Mouse (Mus musculus): ENCODE measurements around the gene Fnd3c2. TPM values are rescaled to one million over a fixed set of nuclear protein-coding genes. Genes with fewer than 3 reads are reported as not detected.

The Fnd3c2 gene
- polyA plus RNA-seq (2012; rRNA removed), result not detected in 2 replicates

GRCm38 (mm10) chrX:106255276-106255675 is at the start of gene Fnd3c2:
Fnd3c2 (minus strand) TSS chrX:106255376.

GRCm38 (mm10) chrX:106221058-106221457 is 34.1 kb downstream of the Fnd3c2 start, which contains the start of gene Taf9b:
Taf9b (minus strand) TSS chrX:106221158.

GRCm38 (mm10) chrX:106186713-106187649 is 68.2 kb downstream of the Fnd3c2 start, which contains the start of gene Pgk1:
Pgk1 (plus strand) TSS chrX:106187100.

Other genes starting within 250 kb of the Fnd3c2 start
- 3.4 and 3.7 TPM in 2 replicates for gene Magt1, start 243.5 kb downstream of the Fnd3c2 start, polyA plus RNA-seq (2012; rRNA removed)
- gene Cox7b, start 239.7 kb downstream of the Fnd3c2 start, polyA plus RNA-seq (2012; rRNA removed), result 63.0 and 160 TPM in 2 replicates
- gene Atp7a, start 228.1 kb downstream of the Fnd3c2 start, polyA plus RNA-seq (2012; rRNA removed), result 2.9 and 4.4 TPM in 2 replicates
- gene Tlr13, start 112.2 kb downstream of the Fnd3c2 start, polyA plus RNA-seq (2012; rRNA removed), result 0.35 TPM in 2 replicates
- gene Pgk1, start 68.3 kb downstream of the Fnd3c2 start, polyA plus RNA-seq (2012; rRNA removed), result 48.2 and 77.8 TPM in 2 replicates
- gene Taf9b, start 34.2 kb downstream of the Fnd3c2 start, polyA plus RNA-seq (2012; rRNA removed), result 2.3 and 3.3 TPM in 2 replicates
- gene Fndc3c1, start 230.0 kb upstream of the Fnd3c2 start, polyA plus RNA-seq (2012; rRNA removed), result not detected in 2 replicates

Data from ovary, adult 2 months (tissue).